Mouse (Mus musculus) olfactory bulb, adult 2 months (tissue): Measurements from ENCODE around the gene Usp3. TPM values are rescaled to one million over a fixed set of nuclear protein-coding genes. Genes with fewer than 3 reads are reported as not detected.

ENCODE experiments used
- H3K27ac ChIP-seq: fragments of 200-500 bp; 2 replicates; pipeline ENCODE4 v1.5.1; 2012; ENCODE audit warnings: low read depth, low read length; ENCODE audit not compliant: insufficient read depth
- H3K4me1 ChIP-seq: fragments of 200-500 bp; 2 replicates; pipeline ENCODE4 v1.6.1; 2012; ENCODE audit warnings: low read length; ENCODE audit not compliant: control insufficient read depth, insufficient read depth
- H3K4me3 ChIP-seq: fragments of 200-500 bp; 2 replicates; pipeline ENCODE4 v1.5.1; 2012; ENCODE audit warnings: mild to moderate bottlenecking, low read depth, low read length, moderate library complexity; ENCODE audit not compliant: insufficient read depth
- CTCF ChIP-seq: fragments of 200-500 bp; IDR thresholded peaks from 2 replicates; pipeline ENCODE4 v1.5.1; 2012; ENCODE audit warnings: low read depth, mild to moderate bottlenecking, low read length, moderate library complexity; ENCODE audit not compliant: insufficient read depth
- POLR2A ChIP-seq: fragments of 200-500 bp; IDR thresholded peaks from 2 replicates; pipeline ENCODE4 v1.6.1; 2012; ENCODE audit warnings: mild to moderate bottlenecking, low read depth, low read length, moderate library complexity; ENCODE audit not compliant: insufficient read depth
- whole genome bisulfite sequencing: fragments of 180-500 bp; shearing (Covaris S2); methylation state at CpG from one replicate; pipeline ENCODE4 v1.1.7; 2018; 5-methylcytosine and 5-hydroxymethylcytosine counted together
- polyA plus RNA-seq: library from polyadenylated mRNA; stranded (reverse); fragments of >200 nt; gene quantifications from 2 replicates; pipeline ENCODE4 v1.2.4, GENCODE M21; 2012; ENCODE audit warnings: low replicate concordance; ENCODE audit not compliant: missing spikeins, insufficient read depth, insufficient read length

The Usp3 gene
- polyA plus RNA-seq, 1 experiment, result not detected

- TF ChIP-seq CTCF, result no peak
- no peak for TF ChIP-seq POLR2A
- Histone ChIP-seq H3K27ac (0 out of 2 replicates have a peak overlapping the region, but pooled peaks have one; percentile 26), H3K4me1 (peaks cover 24% of the 10 kb centered on the region), H3K4me3 (no peak overlapping the region)
- 65% methylated on average over 10 of the region's 10 CpGs for WGBS
Observed at GRCm38 (mm10) chr9:66515680-66516210, 77.2 kb downstream of the Usp3 start.

- Histone ChIP-seq H3K27ac (peak overlapping the region; percentile 54), H3K4me3 (no peak overlapping the region), H3K4me1 (peaks cover 29% of the 10 kb centered on the region)
- 33% methylated on average over 2 of the region's 2 CpGs for WGBS
- TF ChIP-seq POLR2A, result no peak
- no peak for TF ChIP-seq CTCF
Observed at GRCm38 (mm10) chr9:66515115-66515514, 77.8 kb downstream of the Usp3 start.

GRCm38 (mm10) chr9:66514256-66514770 is 78.6 kb downstream of the Usp3 start, which contains the start of gene Fbxl22:
Gene Fbxl22, minus strand, starts transcription at chr9:66514593.
- peaks cover 29% of the 10 kb centered on the region for H3K4me1 ChIP-seq
- no peak within 1 kb of the TSS for H3K4me3 ChIP-seq
- TF ChIP-seq POLR2A (no peak), CTCF (0 out of 2 replicates have a peak, but pooled peaks have one; percentile 47)
- 49% methylated on average over 17 of the region's 17 CpGs for WGBS
- H3K27ac ChIP-seq, result peak within 1 kb of the TSS; percentile 74

- no peak for TF ChIP-seq POLR2A
Observed at GRCm38 (mm10) chr9:66513661-66514255, 79.2 kb downstream of the Usp3 start.

GRCm38 (mm10) chr9:66513150-66513549 is 79.8 kb downstream of the Usp3 start:
- no peak for TF ChIP-seq POLR2A
- TF ChIP-seq CTCF, result no peak
- peak overlapping the region; percentile 74; the same call in 1 of the 2 replicates for H3K27ac ChIP-seq
- H3K4me3 ChIP-seq, result no peak overlapping the region
- peaks cover 29% of the 10 kb centered on the region for H3K4me1 ChIP-seq

More at GRCm38 (mm10) chr9:66513661-66514255, 79.2 kb downstream of the Usp3 start:
- 61% methylated on average over 4 of the region's 4 CpGs for WGBS
- Histone ChIP-seq H3K27ac (peak overlapping the region; percentile 74), H3K4me1 (peaks cover 29% of the 10 kb centered on the region), H3K4me3 (no peak overlapping the region)

- 1% methylated on average over 8 of the region's 8 CpGs for WGBS
- Histone ChIP-seq H3K4me1 (peaks cover 29% of the 10 kb centered on the region), H3K27ac (peak overlapping the region; percentile 89), H3K4me3 (peak overlapping the region; percentile 55)
- TF ChIP-seq POLR2A (peak; percentile 32), CTCF (no peak)
Observed at GRCm38 (mm10) chr9:66512351-66512671, 80.6 kb downstream of the Usp3 start.

- WGBS, result under 1% methylated on average over 78 of the region's 78 CpGs
- Histone ChIP-seq H3K27ac (peak overlapping the region; percentile 89), H3K4me3 (peak overlapping the region; percentile 55), H3K4me1 (peaks cover 29% of the 10 kb centered on the region)
- TF ChIP-seq CTCF, result no peak
- peak; percentile 49 for TF ChIP-seq POLR2A
Observed at GRCm38 (mm10) chr9:66511580-66512350, 81.2 kb downstream of the Usp3 start.

- TF ChIP-seq POLR2A, result no peak
- TF ChIP-seq CTCF, result no peak
- Histone ChIP-seq H3K27ac (peak overlapping the region; percentile 79), H3K4me1 (peaks cover 28% of the 10 kb centered on the region), H3K4me3 (peak overlapping the region; percentile 55)
- 0% methylated on average over 2 of the region's 2 CpGs for WGBS
Observed at GRCm38 (mm10) chr9:66510944-66511343, 82.0 kb downstream of the Usp3 start.

- peak overlapping the region; percentile 1; the same call in 1 of the 2 replicates for H3K27ac ChIP-seq
- H3K4me3 ChIP-seq, result no peak overlapping the region
- WGBS, result 55% methylated on average over 7 of the region's 7 CpGs
- TF ChIP-seq POLR2A, result no peak
- no peak for TF ChIP-seq CTCF
- H3K4me1 ChIP-seq, result peaks cover 25% of the 10 kb centered on the region
Observed at GRCm38 (mm10) chr9:66510351-66510841, 82.5 kb downstream of the Usp3 start.
